Mouse (Mus musculus) brain, embryonic 14.5 days (tissue): ENCODE results near the gene Shisal2a. TPM values are rescaled to one million over a fixed set of nuclear protein-coding genes. Genes with fewer than 3 reads are reported as not detected.

Experiments
- DNase-seq: peaks from one replicate; pipeline ENCODE4 v3.0.0-alpha.2; 2011; ENCODE audit warnings: low read depth
- CTCF ChIP-seq: fragments of 200-500 bp; IDR thresholded peaks from 2 replicates; pipeline ENCODE4 v1.5.1; 2012; ENCODE audit warnings: inconsistent platforms, mild to moderate bottlenecking, moderate library complexity, borderline replicate concordance; ENCODE audit not compliant: insufficient read depth, insufficient read length; ENCODE audit errors: extremely low read depth
- POLR2A ChIP-seq: fragments of 200-500 bp; IDR thresholded peaks from 2 replicates; pipeline ENCODE4 v1.6.1; 2012; ENCODE audit warnings: mild to moderate bottlenecking, inconsistent platforms, borderline replicate concordance; ENCODE audit not compliant: poor library complexity, insufficient read depth, insufficient read length, severe bottlenecking; ENCODE audit errors: extremely low read depth
- polyA plus RNA-seq: library from polyadenylated mRNA; depleted of rRNA; stranded (reverse); fragments of >200 nt; gene quantifications from 2 replicates; pipeline ENCODE4 v1.2.3, GENCODE M21; 2012

Shisal2a gene
- polyA plus RNA-seq, 1 experiment: 4.7 TPM

DNA sequence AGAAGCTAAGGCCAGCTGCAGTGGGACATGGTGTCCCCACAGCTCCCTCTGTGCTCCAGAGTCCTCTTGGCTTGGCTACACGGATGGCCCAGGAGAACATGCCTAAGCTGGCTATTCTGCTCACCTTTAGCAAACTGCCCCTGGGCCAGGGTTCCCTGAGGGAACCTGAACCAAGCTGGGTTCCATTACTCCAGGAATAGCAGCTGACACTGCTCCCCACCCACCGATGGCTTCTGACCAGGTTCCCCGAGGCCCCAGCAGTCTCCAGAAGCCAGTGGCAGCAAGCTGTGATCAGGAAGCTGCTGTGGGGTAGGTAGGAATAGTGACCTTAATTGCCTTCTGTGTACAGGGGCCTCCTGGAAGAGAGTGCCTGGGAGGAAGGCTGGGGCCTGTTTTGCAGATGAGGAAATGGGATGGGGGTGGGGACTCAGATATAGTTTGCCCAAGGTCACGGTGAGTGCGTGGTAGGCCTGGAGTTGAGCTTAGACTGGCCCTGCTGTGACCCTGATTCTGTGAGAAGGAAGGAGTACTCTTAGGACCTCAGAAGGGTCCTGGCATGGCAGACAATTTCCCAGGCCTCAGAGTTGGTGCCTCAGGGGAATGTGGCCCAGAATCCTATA lies 34.8 kb downstream of the Shisal2a start:
- TF ChIP-seq CTCF (no peak), POLR2A (no peak)
- DNase-seq: no peak

DNA sequence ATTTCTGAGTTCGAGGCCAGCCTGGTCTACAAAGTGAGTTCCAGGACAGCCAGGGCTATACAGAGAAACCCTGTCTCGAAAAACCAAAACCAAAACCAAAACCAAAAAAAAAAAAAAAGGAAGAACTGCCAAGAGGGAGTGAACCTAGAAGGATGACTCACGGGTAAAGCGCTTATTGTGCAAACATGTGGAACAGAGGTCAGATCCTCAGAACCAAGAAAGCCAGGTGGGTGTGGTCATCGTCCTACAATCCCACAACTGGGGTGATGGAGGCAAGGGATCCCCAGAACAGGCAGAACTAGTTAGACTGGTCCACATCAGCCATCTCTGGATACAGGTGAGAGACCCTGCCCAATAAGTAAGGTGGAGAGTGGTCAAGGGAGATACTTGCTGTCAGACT lies 36.0 kb downstream of the Shisal2a start:
- DNase-seq: no peak
- TF ChIP-seq POLR2A: no peak
- TF ChIP-seq CTCF: no peak

GRCm38 (mm10) chr4:108345826-108346225 lies 37.3 kb downstream of the Shisal2a start:
- DNase-seq: no peak
- no peak for TF ChIP-seq CTCF
- TF ChIP-seq POLR2A: no peak

GRCm38 (mm10) chr4:108344631-108345083 lies 38.5 kb downstream of the Shisal2a start:
- peak; percentile 39 for DNase-seq
- TF ChIP-seq POLR2A (no peak), CTCF (no peak)

GRCm38 (mm10) chr4:108339277-108339690 lies 43.9 kb downstream of the Shisal2a start:
- TF ChIP-seq POLR2A (no peak), CTCF (peak; percentile 66; the same call in 1 of the 2 replicates)

DNA sequence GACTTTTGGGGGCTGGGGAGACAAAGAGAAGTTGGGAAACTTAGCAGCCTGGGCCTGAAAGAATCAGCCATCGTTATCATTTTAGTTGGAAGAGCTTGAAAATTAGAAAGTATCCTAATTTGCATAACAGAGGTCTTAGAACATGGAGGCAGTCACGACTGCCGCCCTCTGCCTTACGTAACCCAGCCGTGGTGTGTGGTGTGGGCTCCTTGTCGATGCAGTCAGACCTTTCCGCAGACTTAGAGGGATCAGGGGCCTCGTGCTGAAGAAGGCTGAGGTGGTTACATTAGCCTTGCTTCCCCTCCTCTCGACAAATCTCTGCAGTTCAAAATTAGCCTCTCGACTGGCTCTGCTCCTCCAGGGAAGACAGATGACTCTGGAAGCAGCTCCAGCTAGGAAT lies 44.3 kb downstream of the Shisal2a start:
- no peak for TF ChIP-seq POLR2A
- no peak for TF ChIP-seq CTCF
- DNase-seq: no peak

More at GRCm38 (mm10) chr4:108339277-108339690, 43.9 kb downstream of the Shisal2a start:
- DNase-seq: peak; percentile 92

- DNase-seq: no peak
- TF ChIP-seq POLR2A (no peak), CTCF (no peak)
Measured at GRCm38 (mm10) chr4:108338321-108338733, 44.8 kb downstream of the Shisal2a start.

DNA sequence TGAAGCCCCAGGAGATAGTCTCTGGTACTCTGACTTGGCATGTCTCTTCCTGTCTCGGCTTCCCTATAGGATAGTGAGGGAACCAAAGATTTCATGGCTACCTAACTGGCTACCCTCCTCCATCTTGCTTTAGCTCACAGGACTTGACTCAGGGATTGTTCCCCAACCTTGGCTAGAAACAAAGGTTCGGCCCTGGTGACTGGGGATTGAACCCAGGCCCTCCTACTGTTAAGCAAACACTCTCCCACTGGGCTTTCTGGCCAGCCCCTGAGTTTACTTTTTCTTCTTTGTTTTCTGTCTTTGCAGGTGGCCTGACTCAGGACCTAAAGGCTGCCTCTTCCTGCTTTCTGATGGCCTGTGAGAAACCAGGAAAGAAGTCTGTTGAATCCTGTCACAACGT lies 45.3 kb downstream of the Shisal2a start:
- no peak for DNase-seq
- TF ChIP-seq CTCF: no peak
- TF ChIP-seq POLR2A: no peak

DNA sequence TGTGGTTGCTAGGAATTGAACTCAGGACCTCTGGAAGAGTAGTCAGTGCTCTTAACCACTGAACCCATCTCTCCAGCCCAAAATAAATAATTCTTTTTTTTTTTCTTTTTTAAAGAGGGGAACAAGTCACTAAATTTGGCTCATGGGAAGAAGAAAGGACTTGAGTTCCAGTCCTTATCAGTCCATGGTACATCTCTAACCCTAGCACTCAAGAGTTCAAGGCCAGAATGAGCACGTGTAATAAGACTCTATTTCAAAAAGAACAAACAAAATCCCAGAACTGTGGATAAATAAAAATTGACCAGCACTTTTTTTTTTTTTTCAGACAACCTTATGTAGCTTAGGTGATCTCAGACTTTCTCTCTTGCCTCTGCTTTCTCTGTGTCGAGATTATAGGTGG lies 46.4 kb downstream of the Shisal2a start:
- no peak for DNase-seq
- no peak for TF ChIP-seq CTCF
- TF ChIP-seq POLR2A: no peak

- TF ChIP-seq POLR2A (no peak), CTCF (no peak)
- no peak for DNase-seq
Measured at GRCm38 (mm10) chr4:108335413-108335812, 47.7 kb downstream of the Shisal2a start.

- TF ChIP-seq POLR2A: no peak
- no peak for TF ChIP-seq CTCF
- no peak for DNase-seq
Measured at GRCm38 (mm10) chr4:108332041-108332440, 51.1 kb downstream of the Shisal2a start.

- no peak for DNase-seq
- TF ChIP-seq POLR2A (no peak), CTCF (no peak)
Measured at GRCm38 (mm10) chr4:108329840-108330239, 53.3 kb downstream of the Shisal2a start.

DNA sequence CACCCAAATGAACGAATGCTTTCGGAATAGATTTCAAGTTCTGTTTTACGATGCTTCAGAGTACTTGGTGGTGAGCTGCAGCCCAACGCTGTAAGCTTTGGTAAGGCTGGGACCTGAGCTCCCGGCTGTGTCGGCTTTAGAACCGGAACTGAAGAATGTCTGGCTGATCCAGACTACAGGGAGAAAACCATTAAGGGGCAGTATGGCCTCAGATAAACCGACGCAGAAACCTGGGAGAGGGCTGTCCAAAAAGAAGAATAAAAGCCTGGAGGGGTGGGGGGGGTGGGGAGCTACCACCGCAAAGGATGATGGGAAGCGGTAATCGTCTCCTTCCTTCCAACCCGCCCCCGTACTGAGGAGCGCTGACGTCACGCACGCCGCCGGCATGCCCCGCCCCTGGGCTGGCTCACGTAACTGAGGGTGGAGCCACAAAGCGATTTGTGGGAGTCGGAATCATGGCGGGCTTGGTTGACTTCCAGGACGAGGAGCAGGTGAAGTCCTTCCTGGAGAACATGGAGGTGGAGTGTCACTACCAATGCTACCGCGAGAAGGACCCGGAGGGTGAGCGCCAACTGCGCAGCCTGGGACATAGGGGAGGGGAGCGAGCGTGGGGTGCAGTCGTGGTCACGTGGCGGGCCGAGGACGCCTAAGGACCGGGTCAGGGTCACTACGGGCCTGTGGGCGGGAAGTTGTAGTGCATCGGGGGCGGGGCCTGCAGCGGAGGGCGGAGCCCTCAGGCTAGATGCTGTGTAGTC lies 55.2 kb downstream of the Shisal2a start, which contains the start of gene Coa7:
Gene Coa7 (plus strand): TSS at position 411 of the 755 bp plus-strand sequence.
- TF ChIP-seq POLR2A (no peak), CTCF (no peak)
- DNase-seq: peak; percentile 99
